Comparison of ENCODE assay signal across 29 mouse cellular contexts in genomic region chr3:89468268-89468667, GRCm38 (mm10). TPM values are rescaled to one million over a fixed set of nuclear protein-coding genes. Genes with fewer than 3 reads are reported as not detected.
A peak's percentile ranks its signal among the peaks of the same experiment; 100 is the strongest.
DNase-seq lines count a peak whose midpoint lies in the region; ATAC-seq and TF ChIP-seq lines count a peak whose summit lies in the region.
"Had no signal": no experiment of that assay in that cellular context is flagged by ENCODE, and none has a peak within 500 bp of the region (broad histone marks: within the 10 kb centered on the region; RNA-seq: fewer than 3 reads in every experiment).

No protein-coding gene starts in this region.

- 94% methylated on average over 4 of the region's 4 CpGs for WGBS in thymus, adult 2 months
- WGBS in kidney, embryonic 15.5 days = 66% methylated on average over 4 of the region's 4 CpGs

- no peak overlapping the region for H3K4me2 ChIP-seq in kidney, embryonic 15.5 days
- H3K4me2 ChIP-seq: forebrain, embryonic 12.5 days; limb, embryonic 15.5 days; midbrain, embryonic 13.5 days; neural tube, embryonic 15.5 days had no signal

- TF ChIP-seq EP300 in ES-Bruce4 (IDR thresholded peaks at IDR 0.05; ENCODE audit: insufficient read depth, low read depth, low read length) = no peak

- TF ChIP-seq POLR2A in thymus, adult 2 months (IDR thresholded peaks at IDR 0.05; ENCODE audit: control insufficient read depth, extremely low read depth, insufficient read depth, low read length, poor library complexity) = no peak
- no peak for TF ChIP-seq POLR2A in ES-Bruce4 (IDR thresholded peaks at IDR 0.05; ENCODE audit: insufficient read depth, low read length)

- no peaks in the 10 kb centered on the region for H3K27me3 ChIP-seq in thymus, adult 2 months (ENCODE audit: control insufficient read depth, insufficient read depth, low read length)
- H3K27me3 ChIP-seq in ES-Bruce4 (ENCODE audit: control insufficient read depth, insufficient read depth, low read length, poor library complexity, severe bottlenecking) = no peaks in the 10 kb centered on the region
- no peaks in the 10 kb centered on the region for H3K27me3 ChIP-seq in kidney, embryonic 15.5 days
- H3K27me3 ChIP-seq: CH12.LX; forebrain, embryonic 12.5 days; limb, embryonic 15.5 days; midbrain, embryonic 13.5 days; neural tube, embryonic 15.5 days had no signal

- intact Hi-C loops in heart, postnatal 10 days (cut with DNase I) = no loop called here

- 0 out of 2 replicates have a peak, but pooled peaks have one; percentile 12 for TF ChIP-seq CTCF in thymus, adult 2 months (IDR thresholded peaks at IDR 0.05; ENCODE audit: borderline replicate concordance, control insufficient read depth, extremely low read depth, insufficient read depth, low read length, poor library complexity)
- no peak for TF ChIP-seq CTCF in ES-Bruce4 (IDR thresholded peaks at IDR 0.05; ENCODE audit: low read depth, low read length)

- H3K9ac ChIP-seq in ES-Bruce4 (ENCODE audit: low read depth, poor library complexity, severe bottlenecking) = no peak overlapping the region
- H3K9ac ChIP-seq in kidney, embryonic 15.5 days = no peak overlapping the region
- H3K9ac ChIP-seq: forebrain, embryonic 12.5 days; forebrain, postnatal 0 days; limb, embryonic 15.5 days; liver, embryonic 14.5 days; midbrain, embryonic 13.5 days; neural tube, embryonic 15.5 days had no signal

- H3K27ac ChIP-seq in thymus, adult 2 months (ENCODE audit: control insufficient read depth, insufficient read depth, low read length) = no peak overlapping the region
- peak overlapping the region; percentile 60 for H3K27ac ChIP-seq in ES-Bruce4 (ENCODE audit: insufficient read depth, low read length)
- no peak overlapping the region for H3K27ac ChIP-seq in kidney, embryonic 15.5 days
- H3K27ac ChIP-seq: forebrain, embryonic 12.5 days; limb, embryonic 15.5 days; liver, embryonic 14.5 days; macrophage; midbrain, embryonic 13.5 days; neural tube, embryonic 15.5 days had no signal

- no peaks in the 10 kb centered on the region for H3K4me1 ChIP-seq in thymus, adult 2 months (replicated peaks; ENCODE audit: control insufficient read depth, insufficient read depth, low read length)
- H3K4me1 ChIP-seq in ES-Bruce4 (ENCODE audit: control insufficient read depth, insufficient read depth, low read length) = peaks cover 7% of the 10 kb centered on the region
- H3K4me1 ChIP-seq in kidney, embryonic 15.5 days = peaks cover 4% of the 10 kb centered on the region; the same call in 1 of the 2 replicates
- H3K4me1 ChIP-seq: forebrain, embryonic 12.5 days; limb, embryonic 15.5 days; midbrain, embryonic 13.5 days; neural tube, embryonic 15.5 days had no signal

- ATAC-seq in kidney, embryonic 15.5 days (replicated peaks; ENCODE audit: low FRiP score) = no peak
- ATAC-seq: forebrain, postnatal 0 days; hindbrain, embryonic 16.5 days; midbrain, embryonic 13.5 days had no signal

- no peaks in the 10 kb centered on the region for H3K36me3 ChIP-seq in thymus, adult 2 months (ENCODE audit: control insufficient read depth, insufficient read depth, low read length)
- H3K36me3 ChIP-seq in ES-Bruce4 (ENCODE audit: control insufficient read depth, insufficient read depth, low read length, poor library complexity, severe bottlenecking) = no peaks in the 10 kb centered on the region
- peaks cover 24% of the 10 kb centered on the region for H3K36me3 ChIP-seq in kidney, embryonic 15.5 days

- no peak overlapping the region for H3K4me3 ChIP-seq in thymus, adult 2 months (ENCODE audit: control insufficient read depth, insufficient read depth, low read length)
- H3K4me3 ChIP-seq in ES-Bruce4 (ENCODE audit: low read depth, low read length) = no peak overlapping the region
- no peak overlapping the region for H3K4me3 ChIP-seq in kidney, embryonic 15.5 days (replicated peaks)
- H3K4me3 ChIP-seq: erythroblast, embryonic 14.5 days; forebrain, embryonic 12.5 days; limb, embryonic 15.5 days; midbrain, embryonic 13.5 days; neural tube, embryonic 15.5 days had no signal

- no peak for DNase-seq in thymus, adult 2 months
- DNase-seq in thymus, postnatal 0 days (ENCODE audit: low spot score) = no peak
- DNase-seq in R1 (ENCODE audit: low read depth, low spot score) = peak; percentile 54
- no peak for DNase-seq in heart, postnatal 10 days
- no peak for DNase-seq in right cerebral cortex, postnatal 10 days (ENCODE audit: low spot score in 2 of 2)
- DNase-seq: adrenal gland, postnatal 14 days; cerebellum, adult 18-20 months; cerebellum, postnatal 10 days; forebrain, postnatal 0 days; kidney, adult 18-20 months; kidney, postnatal 36 days; left cerebral cortex, postnatal 4 days; lung, adult 2 months; lung, postnatal 10 days; retina, postnatal 1 day; spleen, adult 18-20 months; thymus, adult 18-20 months; thymus, postnatal 4 days had no signal

- no peaks in the 10 kb centered on the region for H3K9me3 ChIP-seq in ES-Bruce4 (replicated peaks; ENCODE audit: control insufficient read depth, insufficient read depth, low read length, poor library complexity, severe bottlenecking)
- no peaks in the 10 kb centered on the region for H3K9me3 ChIP-seq in kidney, embryonic 15.5 days (replicated peaks)
- H3K9me3 ChIP-seq: forebrain, embryonic 12.5 days; limb, embryonic 15.5 days; midbrain, embryonic 13.5 days; neural tube, embryonic 15.5 days had no signal

RNA-seq across cellular contexts. Expression of gene Pmvk, which starts 13.9 kb away (rescaled TPM):
- 20.0 and 22.6 TPM in 2 replicates for polyA plus RNA-seq in thymus, adult 2 months (2012; rRNA removed)
- polyA plus RNA-seq in thymus, postnatal 0 days (2015; fragmentation: Nextera tagmentation; extraction: Ambion mirVana) = 39.3 and 40.3 TPM in 2 replicates
- polyA plus RNA-seq in ES-Bruce4 (2011; ENCODE audit: insufficient read depth, insufficient read length, low read depth, missing spikeins) = 48.3 and 51.9 TPM in 2 replicates
- 10 to 100 TPM in 1 of 2 experiments, 1 to 10 TPM in 1; 8.9 to 12.1 TPM for total RNA-seq in heart, postnatal 10 days (2021)
- polyA plus RNA-seq in kidney, embryonic 15.5 days (2015; fragmentation: Nextera tagmentation; extraction: Ambion mirVana) = 52.6 and 59.1 TPM in 2 replicates

RNA-seq across cellular contexts. Expression of gene Pbxip1, which starts 31.8 kb away (rescaled TPM):
- 36.5 and 41.6 TPM in 2 replicates for polyA plus RNA-seq in thymus, adult 2 months (2012; rRNA removed)
- 23.1 and 27.3 TPM in 2 replicates for polyA plus RNA-seq in thymus, postnatal 0 days (2015; fragmentation: Nextera tagmentation; extraction: Ambion mirVana)
- 12.2 and 13.6 TPM in 2 replicates for polyA plus RNA-seq in ES-Bruce4 (2011; ENCODE audit: insufficient read depth, insufficient read length, low read depth, missing spikeins)
- total RNA-seq in heart, postnatal 10 days (2021) = 10 to 100 TPM; 66.5 to 66.8 TPM
- polyA plus RNA-seq in kidney, embryonic 15.5 days (2015; fragmentation: Nextera tagmentation; extraction: Ambion mirVana) = 39.6 and 39.7 TPM in 2 replicates

RNA-seq across cellular contexts. Expression of gene Pygo2, which starts 38.3 kb away (rescaled TPM):
- 82.3 and 133 TPM in 2 replicates for polyA plus RNA-seq in thymus, adult 2 months (2012; rRNA removed)
- polyA plus RNA-seq in thymus, postnatal 0 days (2015; fragmentation: Nextera tagmentation; extraction: Ambion mirVana) = 21.3 and 22.3 TPM in 2 replicates
- polyA plus RNA-seq in ES-Bruce4 (2011; ENCODE audit: insufficient read depth, insufficient read length, low read depth, missing spikeins) = 41.7 and 43.3 TPM in 2 replicates
- 10 to 100 TPM; 16.8 to 22.3 TPM for total RNA-seq in heart, postnatal 10 days (2021)
- 38.3 and 43.5 TPM in 2 replicates for polyA plus RNA-seq in kidney, embryonic 15.5 days (2015; fragmentation: Nextera tagmentation; extraction: Ambion mirVana)

RNA-seq across cellular contexts. Expression of gene Shc1, which starts 50.0 kb away (rescaled TPM):
- 89.9 and 92.1 TPM in 2 replicates for polyA plus RNA-seq in thymus, adult 2 months (2012; rRNA removed)
- 37.2 and 44.7 TPM in 2 replicates for polyA plus RNA-seq in thymus, postnatal 0 days (2015; fragmentation: Nextera tagmentation; extraction: Ambion mirVana)
- polyA plus RNA-seq in ES-Bruce4 (2011; ENCODE audit: insufficient read depth, insufficient read length, low read depth, missing spikeins) = 87.4 and 88.9 TPM in 2 replicates
- total RNA-seq in heart, postnatal 10 days (2021) = 10 to 100 TPM; 59.1 to 62.1 TPM
- 97.1 and 105 TPM in 2 replicates for polyA plus RNA-seq in kidney, embryonic 15.5 days (2015; fragmentation: Nextera tagmentation; extraction: Ambion mirVana)

RNA-seq across cellular contexts. Expression of gene Cks1b, which starts 50.1 kb away (rescaled TPM):
- polyA plus RNA-seq in thymus, adult 2 months (2012; rRNA removed) = 104 TPM in 2 replicates
- 466 and 485 TPM in 2 replicates for polyA plus RNA-seq in thymus, postnatal 0 days (2015; fragmentation: Nextera tagmentation; extraction: Ambion mirVana)
- polyA plus RNA-seq in ES-Bruce4 (2011; ENCODE audit: insufficient read depth, insufficient read length, low read depth, missing spikeins) = 290 and 304 TPM in 2 replicates
- total RNA-seq in heart, postnatal 10 days (2021) = 10 to 100 TPM; 26.6 to 26.9 TPM
- 518 and 559 TPM in 2 replicates for polyA plus RNA-seq in kidney, embryonic 15.5 days (2015; fragmentation: Nextera tagmentation; extraction: Ambion mirVana)
